Mouse (Mus musculus): ENCODE results near the gene Cfap77. TPM values are rescaled to one million over a fixed set of nuclear protein-coding genes. Genes with fewer than 3 reads are reported as not detected.

Cfap77 gene
- polyA plus RNA-seq, 1 experiment: not detected

GRCm38 (mm10) chr2:28963565-28963964 is 91.3 kb downstream of the Cfap77 start:
- Histone ChIP-seq H3K4me1 (ENCODE audit: control insufficient read depth, insufficient read depth, low read length) (no peaks in the 10 kb centered on the region), H3K27ac (ENCODE audit: insufficient read depth, low read depth, low read length) (no peak overlapping the region), H3K4me3 (ENCODE audit: insufficient read depth, low read depth, low read length) (no peak overlapping the region)
- TF ChIP-seq CTCF (IDR thresholded peaks at IDR 0.05; ENCODE audit: insufficient read depth, low read depth, low read length) (no peak), POLR2A (IDR thresholded peaks at IDR 0.05; ENCODE audit: insufficient read depth, low read depth, low read length) (no peak)
- WGBS: 91% methylated on average over 6 of the region's 6 CpGs

GRCm38 (mm10) chr2:28961636-28962035 is 93.2 kb downstream of the Cfap77 start:
- TF ChIP-seq CTCF (IDR thresholded peaks at IDR 0.05; ENCODE audit: insufficient read depth, low read depth, low read length): no peak
- TF ChIP-seq POLR2A (IDR thresholded peaks at IDR 0.05; ENCODE audit: insufficient read depth, low read depth, low read length): no peak
- Histone ChIP-seq H3K27ac (ENCODE audit: insufficient read depth, low read depth, low read length) (no peak overlapping the region), H3K4me1 (ENCODE audit: control insufficient read depth, insufficient read depth, low read length) (no peaks in the 10 kb centered on the region), H3K4me3 (ENCODE audit: insufficient read depth, low read depth, low read length) (no peak overlapping the region)
- 79% methylated on average over 5 of the region's 5 CpGs for WGBS

GRCm38 (mm10) chr2:28961024-28961585 is 93.8 kb downstream of the Cfap77 start:
- H3K4me3 ChIP-seq (ENCODE audit: insufficient read depth, low read depth, low read length): no peak overlapping the region
- H3K4me1 ChIP-seq (ENCODE audit: control insufficient read depth, insufficient read depth, low read length): no peaks in the 10 kb centered on the region
- 91% methylated on average over 15 of the region's 15 CpGs for WGBS
- H3K27ac ChIP-seq (ENCODE audit: insufficient read depth, low read depth, low read length): no peak overlapping the region
- no peak for TF ChIP-seq CTCF (IDR thresholded peaks at IDR 0.05; ENCODE audit: insufficient read depth, low read depth, low read length)

- H3K4me3 ChIP-seq (ENCODE audit: insufficient read depth, low read depth, low read length): no peak overlapping the region
- no peaks in the 10 kb centered on the region for H3K4me1 ChIP-seq (ENCODE audit: control insufficient read depth, insufficient read depth, low read length)
- TF ChIP-seq POLR2A (IDR thresholded peaks at IDR 0.05; ENCODE audit: insufficient read depth, low read depth, low read length): no peak
- TF ChIP-seq CTCF (IDR thresholded peaks at IDR 0.05; ENCODE audit: insufficient read depth, low read depth, low read length): no peak
- 85% methylated on average over 4 of the region's 4 CpGs for WGBS
- no peak overlapping the region for H3K27ac ChIP-seq (ENCODE audit: insufficient read depth, low read depth, low read length)
These were observed 98.0 kb downstream of the Cfap77 start for GRCm38 (mm10) chr2:28956874-28957273.

- Histone ChIP-seq H3K4me1 (ENCODE audit: control insufficient read depth, insufficient read depth, low read length) (no peaks in the 10 kb centered on the region), H3K27ac (ENCODE audit: insufficient read depth, low read depth, low read length) (no peak overlapping the region), H3K4me3 (ENCODE audit: insufficient read depth, low read depth, low read length) (no peak overlapping the region)
- TF ChIP-seq POLR2A (IDR thresholded peaks at IDR 0.05; ENCODE audit: insufficient read depth, low read depth, low read length): no peak
- no peak for TF ChIP-seq CTCF (IDR thresholded peaks at IDR 0.05; ENCODE audit: insufficient read depth, low read depth, low read length)
- WGBS: 82% methylated on average over 9 of the region's 9 CpGs
These were observed 100.3 kb downstream of the Cfap77 start for GRCm38 (mm10) chr2:28954595-28954994.

- Histone ChIP-seq H3K4me1 (ENCODE audit: control insufficient read depth, insufficient read depth, low read length) (no peaks in the 10 kb centered on the region), H3K27ac (ENCODE audit: insufficient read depth, low read depth, low read length) (no peak overlapping the region), H3K4me3 (ENCODE audit: insufficient read depth, low read depth, low read length) (no peak overlapping the region)
- TF ChIP-seq POLR2A (IDR thresholded peaks at IDR 0.05; ENCODE audit: insufficient read depth, low read depth, low read length) (no peak), CTCF (IDR thresholded peaks at IDR 0.05; ENCODE audit: insufficient read depth, low read depth, low read length) (no peak)
- 80% methylated on average over 8 of the region's 8 CpGs for WGBS
These were observed 101.9 kb downstream of the Cfap77 start for GRCm38 (mm10) chr2:28952981-28953380.

GRCm38 (mm10) chr2:28946312-28946711 is 108.6 kb downstream of the Cfap77 start:
- H3K27ac ChIP-seq (ENCODE audit: insufficient read depth, low read depth, low read length): no peak overlapping the region
- no peak for TF ChIP-seq CTCF (IDR thresholded peaks at IDR 0.05; ENCODE audit: insufficient read depth, low read depth, low read length)
- no peak for TF ChIP-seq POLR2A (IDR thresholded peaks at IDR 0.05; ENCODE audit: insufficient read depth, low read depth, low read length)
- 90% methylated on average over 3 of the region's 3 CpGs for WGBS
- no peak overlapping the region for H3K4me3 ChIP-seq (ENCODE audit: insufficient read depth, low read depth, low read length)
- 0 out of 2 replicates have a peak, but pooled peaks cover 4% of the 10 kb centered on the region for H3K4me1 ChIP-seq (ENCODE audit: control insufficient read depth, insufficient read depth, low read length)

- no peak overlapping the region for H3K27ac ChIP-seq (ENCODE audit: insufficient read depth, low read depth, low read length)
These were observed 109.5 kb downstream of the Cfap77 start for GRCm38 (mm10) chr2:28945388-28945787.

GRCm38 (mm10) chr2:28943666-28944516 is 111.0 kb downstream of the Cfap77 start:
- TF ChIP-seq CTCF (IDR thresholded peaks at IDR 0.05; ENCODE audit: insufficient read depth, low read depth, low read length) (no peak), POLR2A (IDR thresholded peaks at IDR 0.05; ENCODE audit: insufficient read depth, low read depth, low read length) (no peak)
- no peak overlapping the region for H3K27ac ChIP-seq (ENCODE audit: insufficient read depth, low read depth, low read length)
- 46% methylated on average over 30 of the region's 30 CpGs for WGBS
- peaks cover 14% of the 10 kb centered on the region for H3K4me1 ChIP-seq (ENCODE audit: control insufficient read depth, insufficient read depth, low read length)
- no peak overlapping the region for H3K4me3 ChIP-seq (ENCODE audit: insufficient read depth, low read depth, low read length)

More at GRCm38 (mm10) chr2:28945388-28945787, 109.5 kb downstream of the Cfap77 start:
- Histone ChIP-seq H3K4me3 (ENCODE audit: insufficient read depth, low read depth, low read length) (no peak overlapping the region), H3K4me1 (ENCODE audit: control insufficient read depth, insufficient read depth, low read length) (0 out of 2 replicates have a peak, but pooled peaks cover 4% of the 10 kb centered on the region)
- 53% methylated on average over 6 of the region's 6 CpGs for WGBS
- TF ChIP-seq CTCF (IDR thresholded peaks at IDR 0.05; ENCODE audit: insufficient read depth, low read depth, low read length): no peak
- no peak for TF ChIP-seq POLR2A (IDR thresholded peaks at IDR 0.05; ENCODE audit: insufficient read depth, low read depth, low read length)
